Mouse (Mus musculus) splenic B cell, adult 2 months (primary cell): ENCODE measurements at regions not wholly inside any gene's neighbourhood (a gene's known extent, or its start where the extent isn't known, plus 50 kb on each side); places are given as distances from the start of the nearest gene placed in this dataset.

ENCODE experiments used
- DNase-seq: peaks from one replicate; pipeline ENCODE4 v3.0.0-alpha.2; 2011; ENCODE audit warnings: low read depth, low spot score
- H3K27me3 ChIP-seq: 2 replicates; pipeline ENCODE4 v1.6.1; 2012; ENCODE audit warnings: mild to moderate bottlenecking, low read length, moderate library complexity, mixed read lengths; ENCODE audit not compliant: control insufficient read depth, poor library complexity, insufficient read depth, severe bottlenecking
- H3K36me3 ChIP-seq: 2 replicates; pipeline ENCODE4 v1.6.1; 2012; ENCODE audit warnings: mild to moderate bottlenecking, low read length, moderate library complexity, mixed read lengths; ENCODE audit not compliant: control insufficient read depth, poor library complexity, insufficient read depth, severe bottlenecking

DNA sequence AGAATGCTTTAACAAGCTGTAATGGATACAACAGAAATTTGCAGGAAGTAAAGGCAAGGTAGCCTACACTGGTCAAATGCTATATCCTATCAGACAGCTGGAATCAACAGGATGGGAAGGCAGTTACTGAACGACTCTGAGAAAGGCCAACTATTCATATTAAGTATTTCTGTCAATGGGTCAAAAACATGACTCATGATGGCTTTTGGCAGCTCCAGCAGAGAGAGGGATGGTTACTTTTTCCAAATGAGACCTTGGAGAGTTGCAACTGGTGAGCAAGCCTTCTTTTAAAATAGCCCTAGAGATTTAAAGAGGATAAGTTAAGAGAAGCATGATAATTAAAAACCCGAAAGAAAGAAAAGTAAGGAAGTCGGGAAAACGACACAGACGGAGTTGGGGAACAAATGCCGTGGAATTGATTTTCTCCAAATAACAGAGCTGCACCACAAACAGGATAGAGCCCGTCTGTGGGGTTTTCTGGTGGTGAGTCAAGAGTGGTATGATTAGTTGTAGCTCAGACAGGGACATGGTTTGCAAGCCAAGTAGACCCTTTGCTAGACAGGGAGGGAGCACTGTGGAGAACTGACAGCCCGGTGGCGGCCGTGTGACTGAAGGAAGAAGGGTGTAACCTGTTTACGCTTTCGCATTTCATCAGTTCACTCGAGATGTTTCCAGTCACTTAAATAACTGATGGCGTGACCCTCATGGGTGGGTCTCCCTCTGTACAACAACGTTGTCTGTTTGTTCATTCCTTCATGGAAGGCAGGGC, 3638.1 kb upstream of the Gm7489 start:
- no peak for DNase-seq
- Histone ChIP-seq H3K27me3 (no peaks in the 10 kb centered on the region), H3K36me3 (no peaks in the 10 kb centered on the region)

DNA sequence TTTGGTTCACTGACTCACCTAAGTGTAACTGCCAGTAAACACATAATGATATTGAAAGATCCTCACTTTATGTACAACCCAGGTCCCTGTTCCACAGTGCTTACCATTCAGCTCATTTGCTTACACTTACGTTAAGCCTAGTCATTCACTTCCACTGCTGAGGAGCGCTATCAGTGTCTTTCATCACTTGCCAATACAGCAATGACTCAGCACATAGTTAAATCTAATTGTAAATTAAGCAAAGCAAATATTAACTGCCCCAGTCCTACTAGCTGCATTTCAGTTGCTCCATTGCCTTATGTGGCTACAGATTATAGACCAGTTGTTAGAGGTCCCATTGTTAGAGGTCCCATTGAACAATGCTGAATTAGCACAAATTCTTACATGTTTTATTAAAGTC, 3624.6 kb upstream of the Gm7489 start:
- Histone ChIP-seq H3K36me3 (no peaks in the 10 kb centered on the region), H3K27me3 (no peaks in the 10 kb centered on the region)
- no peak for DNase-seq

DNA sequence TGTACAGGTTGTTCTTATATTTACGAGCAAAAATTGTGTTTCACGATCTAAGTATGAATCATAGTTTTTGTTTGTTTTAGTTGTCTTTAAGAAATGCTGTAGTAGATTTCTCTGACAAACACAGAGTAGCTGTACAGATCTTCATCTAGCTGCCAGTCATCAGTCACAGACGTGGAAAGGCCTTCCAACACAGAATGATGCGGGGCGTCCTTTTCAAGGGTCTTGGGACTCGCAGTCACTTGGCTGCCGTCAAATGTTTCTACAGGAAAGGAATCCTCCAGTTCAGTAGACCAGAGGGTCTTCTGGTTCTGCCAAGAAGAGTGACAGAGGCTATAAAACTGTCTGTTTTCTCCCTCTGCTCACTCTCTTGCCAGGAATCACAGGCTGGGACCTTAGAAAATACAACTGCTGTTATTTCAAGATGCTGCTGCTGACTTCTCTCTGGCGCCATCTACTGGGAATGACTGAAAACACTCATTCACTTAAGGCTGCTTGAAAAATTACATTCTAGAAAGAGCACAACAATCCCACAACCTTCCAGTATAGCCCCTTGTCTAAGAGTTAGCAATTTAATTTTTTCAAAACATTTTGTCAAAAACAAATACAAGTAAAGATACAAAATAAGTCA, 3623.3 kb upstream of the Gm7489 start:
- no peaks in the 10 kb centered on the region for H3K36me3 ChIP-seq
- no peaks in the 10 kb centered on the region for H3K27me3 ChIP-seq
- DNase-seq: peak; percentile 75

DNA sequence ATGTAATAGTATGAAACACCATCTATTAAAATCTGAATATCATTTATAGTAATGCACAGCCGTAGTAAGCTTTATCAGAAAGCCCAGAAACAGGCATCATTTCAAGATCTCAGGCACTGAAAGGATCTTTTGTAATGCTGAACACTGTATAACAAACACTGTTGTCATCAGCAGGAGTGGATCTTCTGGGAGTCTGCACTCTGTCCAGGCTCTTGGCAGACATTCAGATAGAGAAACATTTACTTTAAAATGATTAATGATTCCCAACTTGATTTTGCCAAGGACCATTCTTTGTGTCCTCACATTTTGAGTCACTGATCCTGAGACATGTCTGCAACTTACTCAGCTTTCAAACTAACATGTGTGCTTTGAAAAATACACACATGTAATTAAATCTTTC, 3617.2 kb upstream of the Gm7489 start:
- no peaks in the 10 kb centered on the region for H3K36me3 ChIP-seq
- H3K27me3 ChIP-seq: no peaks in the 10 kb centered on the region
- no peak for DNase-seq

DNA sequence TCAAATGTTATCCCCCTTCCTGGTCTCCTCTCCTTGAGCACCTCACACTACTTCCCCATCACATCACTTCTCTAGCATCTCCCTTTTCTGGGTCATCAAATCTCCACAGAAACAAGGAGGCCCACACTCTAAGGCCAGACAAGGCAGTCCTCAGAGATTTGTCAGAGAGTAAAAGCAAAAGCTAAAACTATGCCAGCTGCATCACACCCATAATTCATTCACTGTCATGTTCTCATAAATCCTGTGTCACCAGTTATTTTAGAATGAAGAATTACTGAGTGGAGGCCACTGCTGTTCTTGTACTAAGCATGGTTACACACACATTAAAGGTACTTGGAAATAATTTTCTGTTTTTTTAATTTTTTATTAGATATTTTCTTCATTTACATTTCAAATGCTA, 3613.1 kb upstream of the Gm7489 start:
- no peaks in the 10 kb centered on the region for H3K27me3 ChIP-seq
- no peak for DNase-seq
- H3K36me3 ChIP-seq: no peaks in the 10 kb centered on the region

DNA sequence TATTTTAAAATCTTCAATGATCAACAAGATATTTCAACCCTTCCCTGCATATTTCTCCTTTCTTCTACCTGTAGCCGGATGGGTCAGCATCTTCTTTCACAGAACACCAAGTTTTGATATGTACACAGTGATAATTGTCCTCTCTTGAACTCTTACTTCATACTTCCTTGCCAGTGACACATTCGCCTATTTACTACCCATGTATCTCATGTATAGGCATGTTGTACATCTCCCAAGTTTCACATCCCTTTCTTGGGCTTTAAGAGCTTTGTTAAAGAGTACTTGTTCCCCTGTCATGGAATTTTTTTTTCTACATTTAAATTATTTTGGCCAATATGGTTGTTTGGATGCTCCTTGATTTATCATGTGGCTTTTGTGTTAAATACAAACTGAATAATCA, 3602.1 kb upstream of the Gm7489 start:
- no peak for DNase-seq
- H3K36me3 ChIP-seq: no peaks in the 10 kb centered on the region
- no peaks in the 10 kb centered on the region for H3K27me3 ChIP-seq

DNA sequence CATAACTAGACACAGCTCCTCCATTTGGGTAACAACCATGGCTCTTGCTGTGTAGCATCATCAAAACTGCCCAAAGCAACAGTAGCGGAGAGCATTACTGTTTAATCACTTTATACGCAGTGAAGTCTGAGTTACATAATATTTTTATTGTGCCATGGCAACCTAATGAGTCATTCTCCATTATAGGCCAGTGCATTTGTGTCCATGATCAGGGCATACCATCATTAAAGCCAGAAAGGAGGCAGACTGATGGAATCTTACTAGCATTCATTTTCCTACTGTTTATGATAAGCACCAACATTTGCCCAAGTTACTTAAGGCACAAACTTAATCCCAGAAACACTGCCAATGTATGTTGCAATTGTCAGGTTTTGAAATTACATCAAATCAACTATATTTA, 3601.2 kb upstream of the Gm7489 start:
- DNase-seq: no peak
- Histone ChIP-seq H3K27me3 (no peaks in the 10 kb centered on the region), H3K36me3 (no peaks in the 10 kb centered on the region)

DNA sequence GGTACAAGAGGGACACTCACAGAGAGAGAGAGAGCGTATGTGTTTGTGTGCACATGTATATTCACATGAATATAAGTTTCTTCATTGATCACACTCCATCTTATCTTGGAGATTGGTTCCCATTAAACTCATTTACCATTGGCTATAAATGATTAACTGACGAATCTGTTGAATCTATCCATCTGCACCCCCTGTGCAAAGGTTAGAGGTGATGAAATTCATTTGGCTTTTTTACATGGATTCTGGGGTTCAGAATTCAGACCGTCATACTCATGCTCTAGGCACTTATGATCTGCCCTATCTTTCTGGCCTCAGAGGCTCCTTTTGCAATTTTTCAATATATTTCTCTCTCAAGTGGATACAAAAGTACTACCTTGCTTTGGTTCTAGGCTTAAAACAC, 3582.9 kb upstream of the Gm7489 start:
- no peak for DNase-seq
- no peaks in the 10 kb centered on the region for H3K27me3 ChIP-seq

DNA sequence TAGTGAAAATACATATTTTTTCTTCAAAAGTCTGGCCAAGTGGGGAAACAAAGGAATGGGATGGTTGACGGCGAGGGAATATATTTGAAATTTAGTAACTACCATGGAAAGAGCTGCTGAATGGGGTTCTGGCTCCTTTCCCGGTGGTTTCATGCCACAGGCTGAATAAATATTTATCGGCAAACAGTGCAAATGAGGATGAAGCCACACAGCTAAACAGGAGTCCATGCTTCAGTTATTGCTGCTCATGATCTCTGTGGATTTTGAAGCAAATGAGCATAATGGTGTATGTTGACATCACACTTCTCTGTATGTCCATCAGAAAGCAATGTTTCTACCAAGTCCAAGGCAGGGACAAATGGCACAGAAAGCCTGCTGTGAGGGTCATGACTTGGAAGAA, 3580.6 kb upstream of the Gm7489 start:
- no peak for DNase-seq
- H3K27me3 ChIP-seq: no peaks in the 10 kb centered on the region
- no peaks in the 10 kb centered on the region for H3K36me3 ChIP-seq

More for the DNA sequence above, 3582.9 kb upstream of the Gm7489 start:
- H3K36me3 ChIP-seq: no peaks in the 10 kb centered on the region

DNA sequence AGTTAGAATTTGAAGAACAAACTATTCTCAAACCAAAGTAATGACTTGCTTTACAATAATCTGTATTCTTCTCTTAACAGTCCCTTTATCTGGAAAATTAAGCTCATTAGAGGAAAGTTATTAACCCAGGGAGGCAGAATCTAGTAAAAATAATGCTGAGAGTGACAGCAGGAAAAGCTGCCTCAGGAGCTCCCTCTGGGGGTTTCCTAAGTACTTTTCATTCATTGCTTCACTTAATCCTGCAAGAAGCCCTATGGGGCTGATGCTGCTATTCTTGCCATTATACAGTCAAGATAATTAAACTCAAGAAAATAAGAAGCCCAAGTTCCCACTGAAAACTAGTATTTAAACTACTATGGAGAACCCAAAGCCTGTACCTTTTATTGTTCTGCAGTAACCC, 3563.9 kb upstream of the Gm7489 start:
- DNase-seq: peak; percentile 13
- H3K27me3 ChIP-seq: no peaks in the 10 kb centered on the region
- H3K36me3 ChIP-seq: no peaks in the 10 kb centered on the region

DNA sequence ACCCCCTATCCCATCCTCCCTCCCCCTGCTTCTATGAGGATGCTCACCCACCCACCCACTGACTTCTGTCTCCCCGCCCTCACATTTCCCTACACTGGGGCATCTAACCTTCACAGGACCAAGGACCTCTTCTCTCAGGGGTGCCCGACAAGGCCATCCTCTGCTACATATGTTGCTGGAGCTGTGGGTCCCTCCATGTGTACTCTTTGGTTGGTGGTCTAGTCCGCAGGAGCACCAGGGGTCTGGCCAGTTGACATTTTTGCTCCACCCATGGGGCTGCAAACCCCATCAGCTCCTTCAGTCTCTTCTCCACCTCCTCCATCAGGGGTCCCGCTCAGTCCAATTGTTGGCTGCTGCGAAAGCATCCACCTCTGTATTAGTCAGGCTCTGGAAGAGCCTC, 3539.2 kb upstream of the Gm7489 start:
- no peak for DNase-seq
- H3K27me3 ChIP-seq: no peaks in the 10 kb centered on the region
- no peaks in the 10 kb centered on the region for H3K36me3 ChIP-seq

DNA sequence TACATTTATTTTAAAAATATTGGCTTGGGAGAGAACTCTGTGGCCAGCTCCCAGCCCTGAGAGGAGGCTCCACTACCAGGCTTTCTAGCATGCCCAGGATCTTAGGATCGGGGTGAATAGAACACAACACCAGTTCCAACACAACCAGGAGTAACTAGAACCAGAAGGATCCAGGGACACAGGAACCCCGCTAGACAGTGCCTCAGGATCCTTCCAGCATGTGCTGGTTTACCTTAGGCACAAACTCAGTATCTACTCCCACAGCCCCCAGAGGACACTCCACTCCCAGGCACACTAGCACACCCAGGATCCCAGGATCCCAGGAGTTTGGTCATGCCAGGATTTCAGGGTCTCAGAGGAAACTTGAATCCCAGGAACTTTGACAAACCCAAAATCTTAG, 3537.8 kb upstream of the Gm7489 start:
- DNase-seq: no peak
- no peaks in the 10 kb centered on the region for H3K27me3 ChIP-seq
- no peaks in the 10 kb centered on the region for H3K36me3 ChIP-seq

DNA sequence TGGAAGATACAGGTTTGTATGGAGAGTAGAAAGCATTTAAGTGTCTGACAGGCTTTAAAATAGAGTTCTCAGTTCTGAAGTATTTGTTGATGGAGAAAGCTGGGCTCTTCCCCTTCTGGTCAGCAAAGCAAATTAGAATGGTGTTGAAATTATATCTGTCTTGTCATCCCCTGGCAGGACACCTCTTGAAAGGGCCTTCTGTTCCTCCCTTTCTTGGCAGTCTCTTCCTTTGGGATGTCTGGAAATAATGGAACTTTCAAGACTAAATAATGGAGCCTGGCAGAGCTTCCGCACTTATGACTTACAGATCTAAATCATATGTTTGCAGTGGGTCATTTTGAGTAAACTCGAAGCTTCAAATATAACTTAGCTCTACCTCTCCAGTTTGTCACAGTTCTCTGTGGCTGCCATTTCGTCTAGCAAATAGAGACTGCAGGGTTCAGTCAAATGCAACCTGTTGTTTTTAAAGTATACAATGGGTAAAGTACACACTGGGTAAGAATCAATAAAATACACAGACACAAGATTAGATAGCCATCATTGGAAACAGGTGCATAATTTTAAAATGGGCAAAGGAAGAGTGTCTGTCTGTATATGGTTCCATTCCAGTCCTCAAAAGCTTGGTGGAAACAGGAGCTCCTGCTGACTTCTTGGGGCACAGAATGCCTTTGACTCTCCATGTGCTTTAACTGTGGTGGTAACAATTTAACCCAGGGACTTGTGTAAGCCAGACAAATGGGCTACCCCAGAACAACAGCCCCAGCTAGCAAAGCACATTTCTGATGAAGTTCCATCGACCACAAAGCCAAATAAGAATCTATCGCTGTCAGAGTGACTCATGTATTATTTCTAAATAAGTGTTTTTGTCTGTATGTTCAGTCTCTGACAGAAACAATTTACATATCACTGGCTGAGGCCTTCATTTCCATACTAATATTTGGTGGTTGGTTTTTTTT, 3524.4 kb upstream of the Gm7489 start:
- DNase-seq: no peak
- Histone ChIP-seq H3K36me3 (no peaks in the 10 kb centered on the region), H3K27me3 (no peaks in the 10 kb centered on the region)

DNA sequence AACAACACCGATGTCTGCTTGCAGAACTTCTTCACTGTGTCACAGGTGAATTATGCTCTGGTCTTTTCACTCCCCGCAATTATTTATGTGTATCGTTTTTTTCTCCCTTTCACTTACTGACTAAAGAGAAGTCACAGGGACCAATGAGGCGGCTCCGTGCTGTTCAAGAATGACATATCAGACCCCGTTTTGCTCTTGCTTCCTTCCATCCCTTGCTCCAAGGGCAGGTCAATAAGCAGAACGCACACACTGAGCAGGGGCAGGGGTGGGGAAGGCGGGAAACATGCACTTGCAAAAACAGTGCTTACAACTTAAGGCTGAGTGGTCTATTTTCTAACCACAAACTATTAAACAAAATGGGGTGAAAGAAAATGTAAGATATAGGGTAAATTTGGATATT, 3523.4 kb upstream of the Gm7489 start:
- H3K36me3 ChIP-seq: no peaks in the 10 kb centered on the region
- peak; percentile 39 for DNase-seq
- H3K27me3 ChIP-seq: no peaks in the 10 kb centered on the region
